Mouse (Mus musculus): ENCODE data around the gene C2cd3.

C2cd3 gene

DNA sequence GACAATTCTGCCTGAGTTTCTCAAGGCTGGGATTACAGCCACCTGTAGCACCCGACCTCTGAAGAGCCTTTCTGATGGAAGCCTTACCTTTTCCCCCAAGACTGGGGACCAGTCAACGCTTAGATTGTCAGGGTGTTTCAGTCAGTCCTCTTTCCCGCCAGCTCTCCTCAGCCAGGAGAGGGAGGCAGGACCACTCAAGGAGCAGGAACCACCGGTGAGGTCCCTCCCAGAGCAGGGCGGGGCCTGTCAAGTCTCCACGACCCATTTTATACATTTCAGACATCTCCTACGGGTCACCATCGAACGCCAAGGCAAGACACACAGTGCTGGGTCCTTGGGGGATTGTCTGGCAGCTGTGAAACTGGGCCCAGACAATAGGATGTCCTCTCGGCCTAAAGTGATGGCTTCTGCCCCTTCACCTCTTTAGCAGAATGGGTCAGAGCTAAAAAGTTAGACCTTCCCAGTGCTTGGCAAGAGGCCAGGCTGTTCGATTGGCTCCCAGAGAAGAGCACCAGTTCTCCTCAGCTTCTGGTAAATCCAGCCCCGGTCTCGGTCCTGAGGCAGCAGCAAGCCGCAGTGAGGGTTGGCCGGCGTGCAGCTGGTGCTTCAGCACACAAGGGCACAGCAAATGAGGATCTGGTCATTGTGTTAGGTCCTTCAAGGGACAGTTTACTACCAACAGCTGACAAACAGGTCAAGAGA lies 128.4 kb downstream of the C2cd3 start:
- DNase-seq, result no peak

GRCm38 (mm10) chr7:100501027-100501843 lies 129.2 kb downstream of the C2cd3 start:
- DNase-seq, result no peak

- no peak for DNase-seq
Observed at GRCm38 (mm10) chr7:100501844-100502373, 129.9 kb downstream of the C2cd3 start.

- no peak for DNase-seq
Observed at GRCm38 (mm10) chr7:100502374-100502922, 130.4 kb downstream of the C2cd3 start.

DNA sequence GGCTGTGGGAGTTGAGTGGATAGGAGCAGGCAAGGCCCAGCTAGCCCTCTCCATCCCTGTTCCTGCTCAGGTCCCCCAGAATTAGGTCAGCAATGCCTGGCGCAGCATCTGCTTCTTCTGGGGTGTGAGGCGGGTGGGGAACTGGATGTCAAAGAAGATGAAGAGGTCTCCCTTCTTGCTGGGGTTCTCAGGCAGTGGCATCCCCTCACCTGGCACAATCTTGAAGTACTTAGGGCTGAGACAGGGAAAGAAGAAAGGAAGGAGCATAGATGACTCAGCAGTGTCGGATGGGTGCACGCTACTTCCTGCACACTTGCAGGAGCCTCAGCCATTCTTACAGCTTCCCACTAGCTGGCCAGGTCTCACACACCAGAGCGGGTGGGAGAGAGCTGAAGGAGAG lies 131.0 kb downstream of the C2cd3 start:
- DNase-seq, result no peak

DNA sequence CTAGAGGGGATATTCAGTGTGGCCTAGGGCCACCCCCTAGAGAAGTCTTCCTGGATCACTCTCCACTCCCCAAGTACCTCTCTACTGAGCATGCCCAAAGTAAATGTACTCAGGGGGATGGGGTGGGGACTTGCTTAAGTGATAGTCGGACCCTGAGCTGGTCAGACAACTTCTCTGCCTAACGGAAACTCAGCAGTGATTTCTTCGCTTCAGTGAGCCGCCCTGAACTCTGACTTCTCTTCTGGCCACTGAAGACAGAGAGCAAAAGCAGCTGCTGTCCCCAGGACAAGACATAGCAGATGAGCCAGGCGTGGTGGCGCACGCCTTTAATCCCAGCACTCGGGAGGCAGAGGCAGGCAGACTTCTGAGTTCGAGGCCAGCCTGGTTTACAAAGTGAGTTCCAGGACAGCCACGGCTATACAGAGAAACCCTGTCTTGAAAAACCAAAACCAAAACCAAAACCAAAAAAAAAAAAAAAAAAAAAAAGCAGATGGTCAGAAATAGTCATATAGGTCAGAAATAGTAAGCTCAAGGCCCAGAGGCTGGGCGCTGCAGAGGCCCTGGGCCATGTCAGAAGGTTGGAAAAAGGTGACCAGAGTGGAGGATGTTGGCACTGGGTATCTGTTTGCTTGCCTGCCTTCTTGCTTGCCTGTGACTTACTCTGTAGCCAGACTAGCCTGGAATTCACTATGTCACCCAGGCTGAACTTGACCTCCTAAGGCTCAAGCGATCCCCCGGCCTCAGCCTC lies 132.9 kb downstream of the C2cd3 start:
- DNase-seq, result no peak

DNA sequence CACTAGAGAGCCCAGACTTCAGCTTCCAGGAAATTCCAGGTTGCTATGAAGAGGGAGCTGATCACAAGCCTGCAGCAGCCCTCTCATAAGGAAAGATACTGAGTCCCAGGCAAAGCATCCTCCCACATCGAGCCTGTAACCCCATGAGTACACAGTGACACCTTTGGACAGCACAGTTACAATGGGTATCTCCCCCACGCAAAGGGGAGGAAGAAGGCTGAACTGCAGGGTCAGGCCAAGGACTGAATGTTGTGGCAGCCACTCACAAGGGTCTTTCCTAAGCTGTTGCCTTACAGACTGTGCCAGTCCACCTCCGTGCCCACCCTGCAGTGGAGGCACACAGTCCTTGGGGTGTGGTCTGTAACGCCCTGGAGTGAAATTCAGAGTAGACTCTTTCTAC lies 134.5 kb downstream of the C2cd3 start:
- no peak for DNase-seq

DNA sequence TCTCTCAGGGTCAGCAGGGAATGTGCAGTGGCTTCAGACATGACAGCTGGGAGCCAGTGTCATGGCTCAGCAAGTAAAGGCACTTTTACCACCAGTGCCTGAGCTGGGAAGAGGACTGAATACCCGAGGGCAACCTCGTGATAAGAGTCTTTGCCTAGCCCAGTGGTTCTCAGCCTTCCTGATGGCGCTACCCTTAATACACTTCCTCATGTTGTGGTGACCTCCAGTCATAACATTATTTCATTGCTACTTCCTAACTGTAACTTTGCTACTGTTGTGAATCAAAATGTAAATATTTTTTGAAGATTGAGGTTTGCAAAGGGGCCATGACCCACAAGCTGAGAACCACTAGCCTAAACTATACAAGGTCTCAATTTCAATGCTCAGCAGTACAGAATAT lies 136.6 kb downstream of the C2cd3 start:
- DNase-seq, result no peak

DNA sequence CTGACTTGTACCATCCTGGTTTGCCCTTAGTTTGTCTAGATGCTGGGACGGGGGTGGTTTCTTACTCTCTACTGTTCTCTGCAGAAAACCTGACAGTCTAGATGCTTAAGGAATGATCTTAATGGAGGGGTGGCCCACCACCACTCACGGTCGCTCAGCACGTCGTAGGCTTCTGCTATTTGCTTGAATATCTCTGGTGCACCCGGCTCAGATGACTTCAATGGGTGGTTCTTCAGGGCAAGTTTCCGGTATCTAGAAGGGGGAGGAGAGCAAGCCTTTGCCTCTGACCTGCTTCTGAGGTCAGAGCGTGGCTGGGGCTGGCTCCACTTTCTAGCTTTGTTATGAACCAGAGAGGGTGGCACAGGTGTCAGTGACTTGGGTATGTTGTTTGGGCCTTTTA lies 139.6 kb downstream of the C2cd3 start:
- DNase-seq, result no peak

- DNase-seq, result no peak
Observed at GRCm38 (mm10) chr7:100514573-100514972, 142.5 kb downstream of the C2cd3 start, which contains the start of gene Dnajb13. TSS of gene Dnajb13 (minus strand) at chr7:100514960.

Data from lung, postnatal 4 days (tissue).